Mouse (Mus musculus) left cerebral cortex, postnatal 25 days (tissue): Measurements from ENCODE around the gene Gm11032. TPM values are rescaled to one million over a fixed set of nuclear protein-coding genes. Genes with fewer than 3 reads are reported as not detected.

Experiments used
- total RNA-seq, 2 experiments: library from RNA; stranded (reverse); gene quantifications; 2 replicates each; pipeline ENCODE4 v1.2.3; 2021

Gm11032 gene
- total RNA-seq, 2 experiments from 2014 or later: not detected

Other genes with a start within 250 kb of the Gm11032 start
- gene Hormad2, start 179.0 kb upstream of the Gm11032 start, total RNA-seq: not detected
- 10 to 100 TPM; 66.0 to 68.7 TPM for gene Mtmr3, start 25.2 kb upstream of the Gm11032 start, total RNA-seq
- gene Ascc2, start 17.7 kb downstream of the Gm11032 start, total RNA-seq: 10 to 100 TPM; 18.8 to 18.9 TPM
- 100 to 1,000 TPM; 379 to 407 TPM for gene Uqcr10, start 84.3 kb downstream of the Gm11032 start, total RNA-seq
- 10 to 100 TPM; 27.8 to 30.8 TPM for gene Zmat5, start 84.6 kb downstream of the Gm11032 start, total RNA-seq
- gene Cabp7, start 126.7 kb downstream of the Gm11032 start, total RNA-seq: 10 to 100 TPM; 13.8 to 16.0 TPM
- gene Nf2, start 229.5 kb downstream of the Gm11032 start, total RNA-seq: 10 to 100 TPM; 76.2 to 76.5 TPM